Mouse (Mus musculus) ES-Bruce4 (cell line): ENCODE measurements around the gene Dlx4.

ENCODE experiments used
- CTCF ChIP-seq: IDR thresholded peaks from one replicate; pipeline ENCODE4 v1.8.1; 2011; ENCODE audit warnings: low read depth, low read length
- EP300 ChIP-seq: IDR thresholded peaks from 2 replicates; pipeline ENCODE4 v1.6.1; 2011; ENCODE audit warnings: low read depth, low read length; ENCODE audit not compliant: insufficient read depth
- POLR2A ChIP-seq: IDR thresholded peaks from one replicate; pipeline ENCODE4 v1.8.1; 2011; ENCODE audit warnings: low read length; ENCODE audit not compliant: insufficient read depth

- TF ChIP-seq CTCF (no peak), POLR2A (no peak), EP300 (no peak)
Observed at GRCm38 (mm10) chr11:95128359-95128758, 17.7 kb downstream of the Dlx4 start.
